Comparison of ENCODE assay signal across 8 mouse cellular contexts in genomic region chr15:91969378-91969777, GRCm38 (mm10).
DNase-seq lines count a peak whose midpoint lies in the region; ATAC-seq and TF ChIP-seq lines count a peak whose summit lies in the region.

No protein-coding gene starts in this region.

- H3K4me1 ChIP-seq in thymus, adult 2 months (replicated peaks; ENCODE audit: control insufficient read depth, insufficient read depth, low read length), result no peaks in the 10 kb centered on the region
- H3K4me1 ChIP-seq in forebrain, embryonic 13.5 days, result no peaks in the 10 kb centered on the region
- no peaks in the 10 kb centered on the region for H3K4me1 ChIP-seq in kidney, postnatal 0 days (replicated peaks; ENCODE audit: insufficient read depth, low read length)
- H3K4me1 ChIP-seq in liver, adult 2 months (ENCODE audit: control insufficient read depth, insufficient read depth, low read length), result no peaks in the 10 kb centered on the region

- H3K9ac ChIP-seq in forebrain, embryonic 13.5 days, result no peak overlapping the region
- no peak overlapping the region for H3K9ac ChIP-seq in kidney, postnatal 0 days (ENCODE audit: low read depth, low read length)
- no peak overlapping the region for H3K9ac ChIP-seq in liver, adult 2 months (ENCODE audit: low read depth, low read length)

- H3K27ac ChIP-seq in thymus, adult 2 months (ENCODE audit: control insufficient read depth, insufficient read depth, low read length), result no peak overlapping the region
- H3K27ac ChIP-seq in forebrain, embryonic 13.5 days, result no peak overlapping the region
- no peak overlapping the region for H3K27ac ChIP-seq in kidney, postnatal 0 days
- H3K27ac ChIP-seq in liver, adult 2 months (replicated peaks; ENCODE audit: insufficient read depth, low read depth, low read length), result no peak overlapping the region

- no peak for TF ChIP-seq POLR2A in thymus, adult 2 months (IDR thresholded peaks at IDR 0.05; ENCODE audit: control insufficient read depth, extremely low read depth, insufficient read depth, low read length, poor library complexity)
- TF ChIP-seq POLR2A in liver, adult 2 months (IDR thresholded peaks at IDR 0.05; ENCODE audit: extremely low read depth, insufficient read depth, low read length), result no peak

- H3K27me3 ChIP-seq in thymus, adult 2 months (ENCODE audit: control insufficient read depth, insufficient read depth, low read length), result no peaks in the 10 kb centered on the region
- H3K27me3 ChIP-seq in forebrain, embryonic 13.5 days, result no peaks in the 10 kb centered on the region
- H3K27me3 ChIP-seq in kidney, postnatal 0 days (ENCODE audit: insufficient read depth, low read length), result no peaks in the 10 kb centered on the region
- H3K27me3 ChIP-seq in liver, adult 2 months (ENCODE audit: control insufficient read depth, insufficient read depth, low read length), result no peaks in the 10 kb centered on the region

- no peaks in the 10 kb centered on the region for H3K36me3 ChIP-seq in thymus, adult 2 months (ENCODE audit: control insufficient read depth, insufficient read depth, low read length)
- no peaks in the 10 kb centered on the region for H3K36me3 ChIP-seq in forebrain, embryonic 13.5 days (ENCODE audit: poor library complexity, severe bottlenecking)
- H3K36me3 ChIP-seq in kidney, postnatal 0 days (ENCODE audit: insufficient read depth, low read length), result no peaks in the 10 kb centered on the region
- H3K36me3 ChIP-seq in liver, adult 2 months (ENCODE audit: control insufficient read depth, insufficient read depth, low read length), result no peaks in the 10 kb centered on the region

- peak; percentile 70 for ATAC-seq in forebrain, embryonic 13.5 days
- peak; percentile 65; the same call in 1 of the 2 replicates for ATAC-seq in kidney, postnatal 0 days (replicated peaks; ENCODE audit: low FRiP score, low read depth)

- H3K79me2 ChIP-seq in liver, adult 2 months (ENCODE audit: control insufficient read depth, insufficient read depth, low read length), result no peaks in the 10 kb centered on the region

- 26% methylated on average over 10 of the region's 10 CpGs for WGBS in thymus, adult 2 months
- 21% methylated on average over 10 of the region's 10 CpGs for WGBS in forebrain, embryonic 13.5 days
- WGBS in kidney, postnatal 0 days, result 23% methylated on average over 10 of the region's 10 CpGs
- 29% methylated on average over 10 of the region's 10 CpGs for WGBS in liver, adult 2 months

- H3K4me2 ChIP-seq in forebrain, embryonic 13.5 days, result no peak overlapping the region
- no peak overlapping the region for H3K4me2 ChIP-seq in kidney, postnatal 0 days (ENCODE audit: low read length)

- DNase-seq in thymus, adult 2 months, result peak; percentile 2
- DNase-seq in thymus, adult 18-20 months, result no peak
- peak; percentile 11 for DNase-seq in c-Kit-positive CD71-positive TER-119-positive erythroid progenitor cells, embryonic 14.5 days (ENCODE audit: low spot score)
- DNase-seq in kidney, postnatal 0 days (ENCODE audit: low spot score), result peak; percentile 84
- DNase-seq in liver, adult 2 months (ENCODE audit: extremely low read depth, low read depth, low spot score), result peak; percentile 14
- DNase-seq in retina, postnatal 7 days (ENCODE audit: low read depth, low spot score), result peak; percentile 56
- no peak for DNase-seq in T-cell, adult 2 months (ENCODE audit: low spot score)

- peak; percentile 25; the same call in 1 of the 2 replicates for TF ChIP-seq CTCF in thymus, adult 2 months (IDR thresholded peaks at IDR 0.05; ENCODE audit: borderline replicate concordance, control insufficient read depth, extremely low read depth, insufficient read depth, low read length, poor library complexity)
- peak; percentile 89 for TF ChIP-seq CTCF in kidney, postnatal 0 days (IDR thresholded peaks at IDR 0.05; ENCODE audit: low read depth)
- peak; percentile 75 for TF ChIP-seq CTCF in liver, adult 2 months (IDR thresholded peaks at IDR 0.05; ENCODE audit: low read depth, low read length)

- no peak overlapping the region for H3K4me3 ChIP-seq in thymus, adult 2 months (ENCODE audit: control insufficient read depth, insufficient read depth, low read length)
- H3K4me3 ChIP-seq in forebrain, embryonic 13.5 days, result no peak overlapping the region
- no peak overlapping the region for H3K4me3 ChIP-seq in kidney, postnatal 0 days (replicated peaks; ENCODE audit: low read depth, low read length)
- H3K4me3 ChIP-seq in liver, adult 2 months (ENCODE audit: insufficient read depth, low read depth, low read length), result no peak overlapping the region

- no peaks in the 10 kb centered on the region for H3K9me3 ChIP-seq in forebrain, embryonic 13.5 days (replicated peaks)
- no peaks in the 10 kb centered on the region for H3K9me3 ChIP-seq in kidney, postnatal 0 days (replicated peaks; ENCODE audit: low read length)

Comparison
In these comparisons a context has a peak if more than half of its experiments do, and no peak if none do; other contexts are left out.
1. DNase-seq: peak in thymus, adult 2 months (single experiment), c-Kit-positive CD71-positive TER-119-positive erythroid progenitor cells, embryonic 14.5 days (single experiment), kidney, postnatal 0 days (single experiment), liver, adult 2 months (single experiment) and retina, postnatal 7 days (single experiment); none in thymus, adult 18-20 months (0 of 2) and T-cell, adult 2 months (single experiment).
2. CTCF ChIP-seq: peak in every context shown above with its lines; median percentile 89 in kidney, postnatal 0 days; 75 in liver, adult 2 months; 25 in thymus, adult 2 months.